In genomic region chr5:13585559-13586207, GRCm38 (mm10) we compare ENCODE assay signal across 9 mouse cellular contexts.
DNase-seq lines count a peak whose midpoint lies in the region; ATAC-seq and TF ChIP-seq lines count a peak whose summit lies in the region.
"Had no signal": no experiment of that assay in that cellular context is flagged by ENCODE, and none has a peak within 500 bp of the region (broad histone marks: within the 10 kb centered on the region; RNA-seq: fewer than 3 reads in every experiment).

No protein-coding gene starts in this region.

- TF ChIP-seq CTCF in left cerebral cortex, adult 2 months (IDR thresholded peaks at IDR 0.05): peak; percentile 69
- TF ChIP-seq CTCF in E14TG2a.4 (conservative IDR thresholded peaks at IDR 0.05; ENCODE audit: low read length): peak; percentile 24

- intact Hi-C loops in left cerebral cortex, adult 2 months (cut with DNase I): loop anchor here (1.0 to 5.0 kb wide), 3 partner anchors 180 to 1019 kb away; no protein-coding TSS in a partner anchor
- intact Hi-C loops in left cerebral cortex, postnatal 4 days (cut with DNase I): no loop called here

- no peaks in the 10 kb centered on the region for H3K27me3 ChIP-seq in E14TG2a.4 (ENCODE audit: insufficient read depth, low read length)
- H3K27me3 ChIP-seq: megakaryocyte, embryonic 14.5 days had no signal

- H3K9me3 ChIP-seq in E14TG2a.4 (ENCODE audit: low read length): no peaks in the 10 kb centered on the region
- H3K9me3 ChIP-seq: megakaryocyte, embryonic 14.5 days had no signal

- H3K4me1 ChIP-seq in E14TG2a.4 (replicated peaks; ENCODE audit: low read depth, low read length): no peaks in the 10 kb centered on the region
- H3K4me1 ChIP-seq: megakaryocyte, embryonic 14.5 days had no signal

- H3K27ac ChIP-seq in left cerebral cortex, adult 2 months: no peak overlapping the region

- no peak overlapping the region for H3K4me3 ChIP-seq in left cerebral cortex, adult 2 months
- no peak overlapping the region for H3K4me3 ChIP-seq in E14TG2a.4 (replicated peaks; ENCODE audit: low read length)
- H3K4me3 ChIP-seq: megakaryocyte, embryonic 14.5 days had no signal

- no peak for DNase-seq in frontal cortex, postnatal 25 days (ENCODE audit: low spot score in 2 of 2)
- no peak for DNase-seq in left cerebral cortex, adult 2 months (ENCODE audit: extremely low spot score in 1 of 2, low spot score in 2 of 2)
- DNase-seq in left cerebral cortex, postnatal 4 days: no peak
- DNase-seq in fibroblast of lung, adult 2 months (ENCODE audit: low read depth): peak; percentile 13
- DNase-seq in gastrocnemius, postnatal 4 days (ENCODE audit: low spot score in 2 of 2): no peak
- no peak for DNase-seq in gastrocnemius, postnatal 10 days

- H3K36me3 ChIP-seq in E14TG2a.4 (ENCODE audit: insufficient read depth, low read length): no peaks in the 10 kb centered on the region

- ATAC-seq in frontal cortex, adult (ENCODE audit: low TSS enrichment): 0 out of 2 replicates have a peak, but pooled peaks have one; percentile 50
